Mouse (Mus musculus) intestine, embryonic 14.5 days (tissue): ENCODE data around the gene Hdac10. TPM values are rescaled to one million over a fixed set of nuclear protein-coding genes. Genes with fewer than 3 reads are reported as not detected.

Experiments
- ATAC-seq: fragments of 200-750 bp; cut with Nextera tagmentation; replicated peaks from 2 replicates; pipeline ENCODE4 v1.8.0; 2017; ENCODE audit warnings: low read depth, moderate number of reproducible peaks, moderate TSS enrichment, moderate library complexity; ENCODE audit not compliant: low FRiP score, low TSS enrichment
- DNase-seq: peaks from one replicate; pipeline ENCODE4 v3.0.0-alpha.2; 2018; ENCODE audit warnings: low spot score
- H3K27ac ChIP-seq: fragments of 300-500 bp; sonication (generic); 2 replicates; pipeline ENCODE4 v1.5.1; 2014; ENCODE audit warnings: low read depth, mild to moderate bottlenecking, control low read depth
- H3K27me3 ChIP-seq: fragments of 300-500 bp; sonication (generic); replicated peaks from 2 replicates; pipeline ENCODE4 v1.6.1; 2014; ENCODE audit warnings: low read length, control low read depth; ENCODE audit not compliant: control insufficient read depth, insufficient read depth
- H3K36me3 ChIP-seq: fragments of 300-500 bp; sonication (generic); 2 replicates; pipeline ENCODE4 v1.6.1; 2014; ENCODE audit warnings: low read length, control low read depth; ENCODE audit not compliant: control insufficient read depth, insufficient read depth
- H3K4me1 ChIP-seq: fragments of 300-500 bp; sonication (generic); replicated peaks from 2 replicates; pipeline ENCODE4 v1.6.1; 2014; ENCODE audit warnings: low read length, control low read depth, mixed read lengths; ENCODE audit not compliant: control insufficient read depth, insufficient read depth
- H3K4me2 ChIP-seq: fragments of 300-500 bp; sonication (generic); 2 replicates; pipeline ENCODE4 v1.6.1; 2014; ENCODE audit warnings: low read length
- H3K4me3 ChIP-seq: fragments of 300-500 bp; sonication (generic); 2 replicates; pipeline ENCODE4 v1.5.1; 2014; ENCODE audit warnings: low read depth, low read length, control low read depth, mixed read lengths
- H3K9ac ChIP-seq: fragments of 300-500 bp; sonication (generic); 2 replicates; pipeline ENCODE4 v1.6.1; 2014; ENCODE audit warnings: mild to moderate bottlenecking, low read length
- H3K9me3 ChIP-seq: fragments of 300-500 bp; sonication (generic); 2 replicates; pipeline ENCODE4 v1.6.1; 2016; ENCODE audit warnings: low read length, control low read depth; ENCODE audit not compliant: control insufficient read depth
- WGBS: fragments of 180-500 bp; shearing (Covaris S2); extraction: QIAGEN DNeasy Blood & Tissue Kit; methylation state at CpG from one replicate; pipeline ENCODE4 v1.1.7; 2014; 5-methylcytosine and 5-hydroxymethylcytosine counted together
- polyA plus RNA-seq: library from polyadenylated mRNA; unstranded; fragments of >200 nt; fragmentation: Nextera tagmentation; extraction: Ambion mirVana; gene quantifications from 2 replicates; pipeline ENCODE4 v1.2.1, GENCODE M21; 2014

Hdac10 gene
- polyA plus RNA-seq, 1 experiment from 2014 or later, result 20.3 TPM

- DNase-seq (peak; percentile 62), ATAC-seq (no peak)
- peak overlapping the region; percentile 14; the same call in 1 of the 2 replicates for H3K27ac ChIP-seq
- no peaks in the 10 kb centered on the region for H3K9me3 ChIP-seq
- H3K36me3 ChIP-seq, result peaks cover 15% of the 10 kb centered on the region
- no peaks in the 10 kb centered on the region for H3K27me3 ChIP-seq
- peak overlapping the region; percentile 60; the same call in 1 of the 2 replicates for H3K9ac ChIP-seq
- peak overlapping the region; percentile 100 for H3K4me2 ChIP-seq
- WGBS, result 48% methylated on average over 17 of the region's 17 CpGs
- peaks cover 64% of the 10 kb centered on the region for H3K4me1 ChIP-seq
- H3K4me3 ChIP-seq, result peak overlapping the region; percentile 51
Observed at GRCm38 (mm10) chr15:89172276-89172935, 43.9 kb upstream of the Hdac10 start.

- DNase-seq (no peak), ATAC-seq (no peak)
- Histone ChIP-seq H3K36me3 (peaks cover 22% of the 10 kb centered on the region), H3K9ac (no peak overlapping the region), H3K27me3 (no peaks in the 10 kb centered on the region), H3K9me3 (no peaks in the 10 kb centered on the region), H3K4me3 (no peak overlapping the region), H3K27ac (no peak overlapping the region), H3K4me1 (peaks cover 57% of the 10 kb centered on the region), H3K4me2 (no peak overlapping the region)
- 96% methylated on average over 5 of the region's 5 CpGs for WGBS
Observed at GRCm38 (mm10) chr15:89171526-89172051, 43.1 kb upstream of the Hdac10 start.

GRCm38 (mm10) chr15:89170102-89170501, 41.6 kb upstream of the Hdac10 start:
- no peak for DNase-seq
- no peak for ATAC-seq
- no peaks in the 10 kb centered on the region for H3K27me3 ChIP-seq
- peak overlapping the region; percentile 63 for H3K27ac ChIP-seq
- H3K4me1 ChIP-seq, result peaks cover 42% of the 10 kb centered on the region
- no peaks in the 10 kb centered on the region for H3K9me3 ChIP-seq
- no peak overlapping the region for H3K4me3 ChIP-seq
- peaks cover 37% of the 10 kb centered on the region for H3K36me3 ChIP-seq
- 24% methylated on average over 3 of the region's 3 CpGs for WGBS
- no peak overlapping the region for H3K9ac ChIP-seq
- peak overlapping the region; percentile 28; the same call in 1 of the 2 replicates for H3K4me2 ChIP-seq

- 3% methylated on average over 10 of the region's 10 CpGs for WGBS
- peaks cover 35% of the 10 kb centered on the region for H3K4me1 ChIP-seq
- DNase-seq, result peak; percentile 82
Observed at GRCm38 (mm10) chr15:89169431-89169830, 40.9 kb upstream of the Hdac10 start.

GRCm38 (mm10) chr15:89168922-89169321, 40.4 kb upstream of the Hdac10 start:
- DNase-seq, result no peak
- peaks cover 30% of the 10 kb centered on the region for H3K4me1 ChIP-seq
- H3K27me3 ChIP-seq, result no peaks in the 10 kb centered on the region
- H3K9ac ChIP-seq, result no peak overlapping the region
- H3K4me2 ChIP-seq, result peak overlapping the region; percentile 28
- peak overlapping the region; percentile 52 for H3K27ac ChIP-seq
- 46% methylated on average over 10 of the region's 10 CpGs for whole genome bisulfite sequencing
- peaks cover 48% of the 10 kb centered on the region for H3K36me3 ChIP-seq
- no peaks in the 10 kb centered on the region for H3K9me3 ChIP-seq
- ATAC-seq, result no peak
- H3K4me3 ChIP-seq, result no peak overlapping the region

More at GRCm38 (mm10) chr15:89169431-89169830, 40.9 kb upstream of the Hdac10 start:
- Histone ChIP-seq H3K9me3 (no peaks in the 10 kb centered on the region), H3K4me2 (peak overlapping the region; percentile 28), H3K27ac (peak overlapping the region; percentile 63), H3K36me3 (peaks cover 43% of the 10 kb centered on the region), H3K27me3 (no peaks in the 10 kb centered on the region), H3K9ac (no peak overlapping the region; the same call in 1 of the 2 replicates), H3K4me3 (no peak overlapping the region)
- peak; percentile 56 for ATAC-seq

GRCm38 (mm10) chr15:89165478-89165877, 37.0 kb upstream of the Hdac10 start:
- no peak for ATAC-seq
- H3K27ac ChIP-seq, result no peak overlapping the region
- H3K27me3 ChIP-seq, result no peaks in the 10 kb centered on the region
- no peak overlapping the region for H3K4me2 ChIP-seq
- H3K36me3 ChIP-seq, result peaks cover 83% of the 10 kb centered on the region
- H3K4me1 ChIP-seq, result peaks cover 20% of the 10 kb centered on the region
- WGBS, result 95% methylated on average over 12 of the region's 12 CpGs
- no peak overlapping the region for H3K9ac ChIP-seq
- H3K9me3 ChIP-seq, result no peaks in the 10 kb centered on the region
- DNase-seq, result no peak
- no peak overlapping the region for H3K4me3 ChIP-seq

GRCm38 (mm10) chr15:89161397-89161796, 32.9 kb upstream of the Hdac10 start:
- Histone ChIP-seq H3K9ac (no peak overlapping the region), H3K4me1 (no peaks in the 10 kb centered on the region), H3K9me3 (no peaks in the 10 kb centered on the region), H3K36me3 (peaks cover 100% of the 10 kb centered on the region), H3K4me2 (no peak overlapping the region), H3K4me3 (no peak overlapping the region), H3K27ac (no peak overlapping the region), H3K27me3 (no peaks in the 10 kb centered on the region)
- 0 out of 2 replicates have a peak, but pooled peaks have one; percentile 13 for ATAC-seq
- WGBS, result 84% methylated on average over 9 of the region's 9 CpGs
- DNase-seq, result no peak

- H3K4me3 ChIP-seq, result no peak overlapping the region
- no peak overlapping the region for H3K27ac ChIP-seq
- no peaks in the 10 kb centered on the region for H3K4me1 ChIP-seq
- H3K9me3 ChIP-seq, result no peaks in the 10 kb centered on the region
- H3K4me2 ChIP-seq, result no peak overlapping the region
- peaks cover 98% of the 10 kb centered on the region for H3K36me3 ChIP-seq
- no peak overlapping the region for H3K9ac ChIP-seq
- 94% methylated on average over 16 of the region's 16 CpGs for WGBS
- ATAC-seq, result no peak
- H3K27me3 ChIP-seq, result no peaks in the 10 kb centered on the region
- DNase-seq, result no peak
Observed at GRCm38 (mm10) chr15:89158516-89158915, 30.0 kb upstream of the Hdac10 start.
